Mouse (Mus musculus): ENCODE results near the gene Il9r. TPM values are rescaled to one million over a fixed set of nuclear protein-coding genes. Genes with fewer than 3 reads are reported as not detected.

The Il9r gene
- total RNA-seq, 2 experiments from 2014 or later = not detected

- no peak for ATAC-seq (replicated peaks; ENCODE audit: low FRiP score, poor library complexity, severe bottlenecking)
Observed at GRCm38 (mm10) chr11:32137719-32138613, 62.1 kb downstream of the Il9r start.

Other genes with a start within 250 kb of the Il9r start
- not detected in 2 replicates for gene 4930524B15Rik, start 234.7 kb downstream of the Il9r start, total RNA-seq (2015; ENCODE audit: low replicate concordance)
- gene 4930524B15Rik, start 234.7 kb downstream of the Il9r start, total RNA-seq (2017; ENCODE audit: low replicate concordance) = not detected in 2 replicates
- gene Nsg2, start 199.8 kb downstream of the Il9r start, total RNA-seq (2015; ENCODE audit: low replicate concordance) = 0.72 TPM in 1 of 2 replicates, not detected in the other
- 0.90 TPM in 1 of 2 replicates, not detected in the other for gene Nsg2, start 199.8 kb downstream of the Il9r start, total RNA-seq (2017; ENCODE audit: low replicate concordance)
- gene Snrnp25, start 5.1 kb upstream of the Il9r start, total RNA-seq (2015; ENCODE audit: low replicate concordance) = 52.3 and 53.7 TPM in 2 replicates
- gene Snrnp25, start 5.1 kb upstream of the Il9r start, total RNA-seq (2017; ENCODE audit: low replicate concordance) = 31.8 and 104 TPM in 2 replicates
- not detected in 2 replicates for gene Rhbdf1, start 22.0 kb upstream of the Il9r start, total RNA-seq (2015; ENCODE audit: low replicate concordance)
- 2.3 and 5.0 TPM in 2 replicates for gene Rhbdf1, start 22.0 kb upstream of the Il9r start, total RNA-seq (2017; ENCODE audit: low replicate concordance)
- gene Mpg, start 26.2 kb upstream of the Il9r start, total RNA-seq (2015; ENCODE audit: low replicate concordance) = 13.0 and 14.1 TPM in 2 replicates
- gene Mpg, start 26.2 kb upstream of the Il9r start, total RNA-seq (2017; ENCODE audit: low replicate concordance) = 18.7 and 23.9 TPM in 2 replicates
- 75.9 and 106 TPM in 2 replicates for gene Nprl3, start 67.4 kb upstream of the Il9r start, total RNA-seq (2015; ENCODE audit: low replicate concordance)
- 143 and 155 TPM in 2 replicates for gene Nprl3, start 67.4 kb upstream of the Il9r start, total RNA-seq (2017; ENCODE audit: low replicate concordance)
- gene Hba-x, start 76.1 kb upstream of the Il9r start, total RNA-seq (2015; ENCODE audit: low replicate concordance) = not detected in 2 replicates
- not detected in 2 replicates for gene Hba-x, start 76.1 kb upstream of the Il9r start, total RNA-seq (2017; ENCODE audit: low replicate concordance)
- gene Hba-a1, start 83.2 kb upstream of the Il9r start, total RNA-seq (2015; ENCODE audit: low replicate concordance) = 47,098 and 48,818 TPM in 2 replicates
- 9,652 and 12,236 TPM in 2 replicates for gene Hba-a1, start 83.2 kb upstream of the Il9r start, total RNA-seq (2017; ENCODE audit: low replicate concordance)
- 247 and 301 TPM in 2 replicates for gene Hbq1b, start 86.7 kb upstream of the Il9r start, total RNA-seq (2015; ENCODE audit: low replicate concordance)
- 56.8 and 86.4 TPM in 2 replicates for gene Hbq1b, start 86.7 kb upstream of the Il9r start, total RNA-seq (2017; ENCODE audit: low replicate concordance)
- 80,494 and 89,325 TPM in 2 replicates for gene Hba-a2, start 96.2 kb upstream of the Il9r start, total RNA-seq (2015; ENCODE audit: low replicate concordance)
- gene Hba-a2, start 96.2 kb upstream of the Il9r start, total RNA-seq (2017; ENCODE audit: low replicate concordance) = 96,767 and 123,026 TPM in 2 replicates
- 4.2 TPM in 1 of 2 replicates, not detected in the other for gene Hbq1a, start 99.8 kb upstream of the Il9r start, total RNA-seq (2015; ENCODE audit: low replicate concordance)
- gene Hbq1a, start 99.8 kb upstream of the Il9r start, total RNA-seq (2017; ENCODE audit: low replicate concordance) = 9.9 TPM in 1 of 2 replicates, not detected in the other
- gene Sh3pxd2b, start 147.5 kb upstream of the Il9r start, total RNA-seq (2015; ENCODE audit: low replicate concordance) = 0.72 and 2.1 TPM in 2 replicates
- gene Sh3pxd2b, start 147.5 kb upstream of the Il9r start, total RNA-seq (2017; ENCODE audit: low replicate concordance) = 0.26 TPM in 1 of 2 replicates, not detected in the other